ENCODE assay signal across 8 mouse cellular contexts in the genomic region with DNA sequence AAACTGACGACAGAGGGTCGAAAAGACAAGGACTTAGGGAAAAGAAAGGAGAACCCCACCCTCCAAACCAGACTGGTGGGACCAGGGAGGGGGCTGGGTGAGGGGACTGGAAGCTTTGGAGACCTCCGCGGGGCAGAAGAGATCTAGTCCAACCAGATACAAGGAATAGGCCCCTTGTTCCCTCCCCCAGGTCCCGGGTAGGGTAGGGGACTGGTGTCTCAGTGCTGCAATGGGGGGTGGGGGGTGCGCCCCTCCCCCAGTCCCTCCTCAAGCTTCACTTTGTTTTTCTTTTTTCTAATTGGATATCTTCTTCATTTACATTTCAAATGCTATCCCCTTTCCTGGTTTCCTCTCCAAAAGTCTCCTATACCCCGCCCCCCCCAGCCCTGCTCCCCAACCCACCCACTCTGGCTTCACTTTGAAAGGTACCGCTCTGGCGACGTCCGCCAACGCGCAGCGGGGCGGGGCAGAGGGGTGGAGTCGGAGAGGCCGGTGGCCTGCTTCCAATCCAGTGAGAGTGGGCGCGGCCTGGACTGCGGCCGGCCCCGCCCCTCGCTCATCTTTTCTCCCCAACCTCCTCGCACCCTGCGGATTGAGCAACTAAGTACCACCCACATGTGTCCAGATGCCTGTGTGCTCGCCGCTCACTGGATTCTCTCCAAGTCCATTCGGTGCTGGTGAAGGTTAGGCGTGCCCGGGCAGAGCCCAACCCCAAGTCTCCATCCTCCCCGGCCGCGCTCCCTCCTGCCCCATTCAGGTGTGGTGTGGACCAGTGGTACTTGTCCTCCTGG. TPM values are rescaled to one million over a fixed set of nuclear protein-coding genes. Genes with fewer than 3 reads are reported as not detected.
DNase-seq lines count a peak whose midpoint lies in the region; ATAC-seq and TF ChIP-seq lines count a peak whose summit lies in the region.

No protein-coding gene starts in this region.

- H3K9ac ChIP-seq in forebrain, embryonic 14.5 days (ENCODE audit: low read length) = peak overlapping the region; percentile 40; the same call in 1 of the 2 replicates
- H3K9ac ChIP-seq in neural tube, embryonic 14.5 days (replicated peaks; ENCODE audit: low read depth, low read length) = no peak overlapping the region; the same call in 1 of the 2 replicates

- H3K27me3 ChIP-seq in G1E (ENCODE audit: insufficient read depth, low read length) = no peaks in the 10 kb centered on the region
- no peaks in the 10 kb centered on the region for H3K27me3 ChIP-seq in forebrain, embryonic 14.5 days (replicated peaks; ENCODE audit: control insufficient read depth, insufficient read depth, low read length)
- no peaks in the 10 kb centered on the region for H3K27me3 ChIP-seq in neural tube, embryonic 14.5 days (ENCODE audit: control insufficient read depth, insufficient read depth, low read length)

- H3K9me3 ChIP-seq in G1E (replicated peaks) = no peaks in the 10 kb centered on the region
- H3K9me3 ChIP-seq in forebrain, embryonic 14.5 days (replicated peaks; ENCODE audit: control insufficient read depth, low read length) = no peaks in the 10 kb centered on the region
- H3K9me3 ChIP-seq in neural tube, embryonic 14.5 days (ENCODE audit: control insufficient read depth, low read length) = no peaks in the 10 kb centered on the region

- intact Hi-C loops in heart, postnatal 10 days (cut with DNase I) = no loop called here

- H3K4me3 ChIP-seq in G1E (ENCODE audit: low read depth, low read length) = peak overlapping the region; percentile 63; the same call in 1 of the 2 replicates
- H3K4me3 ChIP-seq in forebrain, embryonic 14.5 days (ENCODE audit: low read depth, low read length) = peak overlapping the region; percentile 31
- H3K4me3 ChIP-seq in neural tube, embryonic 14.5 days (ENCODE audit: low read depth, low read length) = peak overlapping the region; percentile 28

- 34% methylated on average over 32 of the region's 33 CpGs for WGBS in forebrain, embryonic 14.5 days
- WGBS in large intestine, adult 2 months = 16% methylated on average over 32 of the region's 33 CpGs
- WGBS in neural tube, embryonic 14.5 days = 27% methylated on average over 26 of the region's 33 CpGs

- H3K36me3 ChIP-seq in G1E (replicated peaks) = no peaks in the 10 kb centered on the region
- no peaks in the 10 kb centered on the region for H3K36me3 ChIP-seq in forebrain, embryonic 14.5 days (ENCODE audit: control insufficient read depth, insufficient read depth, low read length)
- H3K36me3 ChIP-seq in neural tube, embryonic 14.5 days (ENCODE audit: control insufficient read depth, insufficient read depth, low read length) = no peaks in the 10 kb centered on the region

- DNase-seq in G1E (ENCODE audit: low spot score) = peak; percentile 55
- DNase-seq in cerebellum, adult 11-12 months = peak; percentile 36
- peak; percentile 81 for DNase-seq in forebrain, embryonic 14.5 days (ENCODE audit: low spot score)
- DNase-seq in heart, postnatal 10 days = peak; percentile 79 to 80
- peak; percentile 22 for DNase-seq in large intestine, adult 2 months (ENCODE audit: low read depth, low spot score)
- DNase-seq in lung, adult 18-20 months = peak; percentile 78 to 85
- DNase-seq in testis, postnatal 10 days (ENCODE audit: low spot score) = peak; percentile 89

- no peak overlapping the region for H3K27ac ChIP-seq in forebrain, embryonic 14.5 days (ENCODE audit: low read depth, low read length)
- H3K27ac ChIP-seq in neural tube, embryonic 14.5 days (ENCODE audit: low read depth, low read length) = no peak overlapping the region

- no peak for TF ChIP-seq CTCF in G1E (IDR thresholded peaks at IDR 0.05; ENCODE audit: low read depth, low read length)

- ATAC-seq in G1E (ENCODE audit: extremely low read depth, insufficient number of reproducible peaks, low FRiP score, poor library complexity, severe bottlenecking) = peak; percentile 99
- peak; percentile 99 for ATAC-seq in forebrain, embryonic 14.5 days
- peak; percentile 99 for ATAC-seq in neural tube, embryonic 14.5 days (ENCODE audit: low read depth)

- H3K4me1 ChIP-seq in G1E (ENCODE audit: insufficient read depth, low read depth, low read length) = peaks cover 5% of the 10 kb centered on the region
- no peaks in the 10 kb centered on the region for H3K4me1 ChIP-seq in forebrain, embryonic 14.5 days (ENCODE audit: control insufficient read depth, insufficient read depth, low read length)
- no peaks in the 10 kb centered on the region for H3K4me1 ChIP-seq in neural tube, embryonic 14.5 days (ENCODE audit: control insufficient read depth, insufficient read depth, low read length)

- H3K4me2 ChIP-seq in forebrain, embryonic 14.5 days (ENCODE audit: low read length) = peak overlapping the region; percentile 57
- peak overlapping the region; percentile 59 for H3K4me2 ChIP-seq in neural tube, embryonic 14.5 days (ENCODE audit: low read depth, low read length)

RNA-seq across cellular contexts. Expression of a gene that starts 8.6 kb away (rescaled TPM):
- total RNA-seq in G1E (2014; fragmentation: Nextera tagmentation) = 16.6 TPM in 1 of 2 replicates, not detected in the other
- 0.06 TPM in 1 of 2 replicates, not detected in the other for total RNA-seq in G1E (2017)
- polyA plus RNA-seq in G1E (2012) = not detected in 2 replicates
- polyA plus RNA-seq in forebrain, embryonic 14.5 days (2014; fragmentation: Nextera tagmentation; extraction: Ambion mirVana) = 0.67 and 1.1 TPM in 2 replicates
- 1 to 10 TPM; 3.3 to 3.5 TPM for total RNA-seq in heart, postnatal 10 days (2021)
- polyA plus RNA-seq in large intestine, adult 2 months (2012; rRNA removed) = 1.7 TPM in 2 replicates
- polyA plus RNA-seq in neural tube, embryonic 14.5 days (2014; fragmentation: Nextera tagmentation; extraction: Ambion mirVana) = 0.09 and 0.19 TPM in 2 replicates

RNA-seq across cellular contexts. Expression of a gene that starts 37.8 kb away (rescaled TPM):
- total RNA-seq in G1E (2014; fragmentation: Nextera tagmentation) (19.3 and 28.4 TPM in 2 replicates), G1E (2017) (26.4 and 27.4 TPM in 2 replicates)
- 0.63 and 1.0 TPM in 2 replicates for polyA plus RNA-seq in G1E (2012)
- 7.6 and 7.7 TPM in 2 replicates for polyA plus RNA-seq in forebrain, embryonic 14.5 days (2014; fragmentation: Nextera tagmentation; extraction: Ambion mirVana)
- total RNA-seq in heart, postnatal 10 days (2021) = 1 to 10 TPM; 2.6 to 3.1 TPM
- polyA plus RNA-seq in large intestine, adult 2 months (2012; rRNA removed) = 4.4 and 6.2 TPM in 2 replicates
- 4.4 and 6.7 TPM in 2 replicates for polyA plus RNA-seq in neural tube, embryonic 14.5 days (2014; fragmentation: Nextera tagmentation; extraction: Ambion mirVana)

RNA-seq across cellular contexts. Expression of a gene that starts 55.0 kb away (rescaled TPM):
- total RNA-seq in G1E (2014; fragmentation: Nextera tagmentation) (not detected in 2 replicates), G1E (2017) (0.12 and 0.38 TPM in 2 replicates)
- polyA plus RNA-seq in G1E (2012) = not detected in 2 replicates
- 0.12 TPM in 1 of 2 replicates, not detected in the other for polyA plus RNA-seq in forebrain, embryonic 14.5 days (2014; fragmentation: Nextera tagmentation; extraction: Ambion mirVana)
- total RNA-seq in heart, postnatal 10 days (2021) = 10 to 100 TPM; 46.0 to 87.5 TPM
- 0.16 and 0.26 TPM in 2 replicates for polyA plus RNA-seq in large intestine, adult 2 months (2012; rRNA removed)
- not detected in 2 replicates for polyA plus RNA-seq in neural tube, embryonic 14.5 days (2014; fragmentation: Nextera tagmentation; extraction: Ambion mirVana)

Comparison
In these comparisons a context has a peak if more than half of its experiments do, and no peak if none do; other contexts are left out.
1. DNase-seq: peak in every context shown above with its lines; median percentile 89 in testis, postnatal 10 days; 82 in lung, adult 18-20 months; 81 in forebrain, embryonic 14.5 days; 80 in heart, postnatal 10 days; 55 in G1E; 36 in cerebellum, adult 11-12 months; 22 in large intestine, adult 2 months.